Mouse (Mus musculus) liver, embryonic 14.5 days (tissue): ENCODE data around the gene Ociad1. TPM values are rescaled to one million over a fixed set of nuclear protein-coding genes. Genes with fewer than 3 reads are reported as not detected.
A peak's percentile ranks its signal among the peaks of the same experiment; 100 is the strongest.

Experiments
- ATAC-seq: fragments of 200-750 bp; cut with Nextera tagmentation; 2 replicates; pipeline ENCODE4 v1.8.0; 2017; ENCODE audit warnings: moderate number of reproducible peaks, mild to moderate bottlenecking, moderate library complexity; ENCODE audit not compliant: insufficient read depth
- DNase-seq, 3 experiments: peaks; one replicate each; pipeline ENCODE4 v3.0.0-alpha.2; 2012 to 2013; ENCODE audit warnings: low read depth in 3 of 3, low spot score in 3 of 3
- H3K27ac ChIP-seq: fragments of 300-500 bp; sonication (generic); 2 replicates; pipeline ENCODE4 v1.5.1; 2014; ENCODE audit warnings: moderate library complexity, mild to moderate bottlenecking, control low read depth, inconsistent platforms
- H3K27me3 ChIP-seq: fragments of 300-500 bp; sonication (generic); 2 replicates; pipeline ENCODE4 v1.6.1; 2014; ENCODE audit warnings: mild to moderate bottlenecking, low read length, moderate library complexity; ENCODE audit not compliant: control insufficient read depth, insufficient read depth
- H3K36me3 ChIP-seq: fragments of 300-500 bp; sonication (generic); replicated peaks from 2 replicates; pipeline ENCODE4 v1.6.1; 2014; ENCODE audit warnings: low read depth; ENCODE audit not compliant: control insufficient read depth, insufficient read depth
- H3K4me1 ChIP-seq, 2 experiments: fragments of 200-500 bp in 1 of 2; fragments of 300-500 bp in 1 of 2; sonication (generic) in 1 of 2; replicated peaks; 2 replicates each; pipeline ENCODE4 v1.6.1; 2012 to 2014; ENCODE audit warnings: antibody characterized with exemption in 1 of 2, inconsistent platforms in 1 of 2, low read length in 1 of 2; ENCODE audit not compliant: control insufficient read depth in 2 of 2, insufficient read depth in 2 of 2
- H3K4me2 ChIP-seq: fragments of 300-500 bp; sonication (generic); 2 replicates; pipeline ENCODE4 v1.6.1; 2014; ENCODE audit warnings: low read depth, mild to moderate bottlenecking, control low read depth, moderate library complexity
- H3K4me3 ChIP-seq, 2 experiments: fragments of 200-500 bp in 1 of 2; fragments of 300-500 bp in 1 of 2; sonication (generic) in 1 of 2; 2 replicates each; pipeline ENCODE4 v1.5.1; 2012 to 2014; ENCODE audit warnings: low read depth in 2 of 2, low read length in 2 of 2, mild to moderate bottlenecking in 2 of 2, control low read depth in 1 of 2, inconsistent platforms in 1 of 2, moderate library complexity in 1 of 2; ENCODE audit not compliant: insufficient read depth in 1 of 2
- H3K9ac ChIP-seq: fragments of 300-500 bp; sonication (generic); replicated peaks from 2 replicates; pipeline ENCODE4 v1.6.1; 2014; ENCODE audit warnings: mild to moderate bottlenecking, control low read depth, moderate library complexity
- H3K9me3 ChIP-seq: fragments of 300-500 bp; sonication (generic); 2 replicates; pipeline ENCODE4 v1.6.1; 2016; ENCODE audit warnings: low read length, mixed read lengths; ENCODE audit not compliant: control insufficient read depth
- CTCF ChIP-seq: IDR thresholded peaks from 2 replicates; pipeline ENCODE4 v1.5.1; 2016; ENCODE audit warnings: antibody characterized with exemption, low read depth, control low read depth
- EP300 ChIP-seq: IDR thresholded peaks from 2 replicates; pipeline ENCODE4 v1.6.1; 2016; ENCODE audit warnings: antibody characterized with exemption, low read depth
- WGBS: fragments of 180-500 bp; shearing (Covaris S2); extraction: QIAGEN DNeasy Blood & Tissue Kit; methylation state at CpG from one replicate; pipeline ENCODE4 v1.1.7; 2014; ENCODE audit not compliant: insufficient replicate concordance; 5-methylcytosine and 5-hydroxymethylcytosine counted together
- polyA plus RNA-seq, 2 experiments: library from polyadenylated mRNA; depleted of rRNA in 1 of 2; stranded (reverse) in 1 of 2; unstranded in 1 of 2; fragments of >200 nt; fragmentation: Nextera tagmentation in 1 of 2; extraction: Ambion mirVana in 1 of 2; gene quantifications; 2 replicates each; pipeline versions ENCODE4 v1.2.1 to v1.2.3; 2012 to 2014

The Ociad1 gene
- polyA plus RNA-seq, 2 experiments: 77.4 to 81.4 TPM

- WGBS: 92% methylated on average over 7 of the region's 7 CpGs
- no peak overlapping the region for H3K4me2 ChIP-seq
- H3K4me1 ChIP-seq: peaks cover 6 to 16% of the 10 kb centered on the region in 2 experiments; a peak in 3 of 4 replicates
These were observed 2.4 kb downstream of the Ociad1 start for GRCm38 (mm10) chr5:73295016-73295415.

GRCm38 (mm10) chr5:73295916-73296315 is 3.3 kb downstream of the Ociad1 start:
- H3K9me3 ChIP-seq: no peaks in the 10 kb centered on the region
- no peak overlapping the region for H3K4me3 ChIP-seq
- peaks cover 7 to 16% of the 10 kb centered on the region in 2 experiments; a peak in 3 of 4 replicates for H3K4me1 ChIP-seq
- WGBS: 80% methylated on average over 4 of the region's 4 CpGs
- DNase-seq (no peak), ATAC-seq (no peak)
- no peak for TF ChIP-seq CTCF
- TF ChIP-seq EP300: no peak
- no peak overlapping the region for H3K27ac ChIP-seq
- no peak overlapping the region for H3K4me2 ChIP-seq
- H3K9ac ChIP-seq: no peak overlapping the region
- H3K36me3 ChIP-seq: peaks cover 33% of the 10 kb centered on the region
- no peaks in the 10 kb centered on the region for H3K27me3 ChIP-seq

More at GRCm38 (mm10) chr5:73295016-73295415, 2.4 kb downstream of the Ociad1 start:
- Histone ChIP-seq H3K36me3 (peaks cover 24% of the 10 kb centered on the region), H3K27ac (no peak overlapping the region), H3K9me3 (no peaks in the 10 kb centered on the region), H3K27me3 (no peaks in the 10 kb centered on the region), H3K9ac (no peak overlapping the region), H3K4me3 (no peak overlapping the region)
- DNase-seq (no peak), ATAC-seq (no peak)
- TF ChIP-seq EP300 (no peak), CTCF (no peak)

- H3K36me3 ChIP-seq: peaks cover 65% of the 10 kb centered on the region
- H3K4me3 ChIP-seq: no peak overlapping the region
- H3K27me3 ChIP-seq: no peaks in the 10 kb centered on the region
- 0 out of 2 replicates have a peak overlapping the region, but pooled peaks have one; percentile 14 for H3K9ac ChIP-seq
- H3K4me1 ChIP-seq: peaks cover 14 to 16% of the 10 kb centered on the region in 2 experiments; a peak in 3 of 4 replicates
- ATAC-seq (peak; percentile 76), DNase-seq (no peak)
- peak; percentile 64 for TF ChIP-seq EP300
- no peak for TF ChIP-seq CTCF
- H3K27ac ChIP-seq: peak overlapping the region; percentile 25
- H3K4me2 ChIP-seq: no peak overlapping the region; the same call in 1 of the 2 replicates
- H3K9me3 ChIP-seq: no peaks in the 10 kb centered on the region
- 55% methylated on average over 7 of the region's 7 CpGs for WGBS
These were observed 9.2 kb downstream of the Ociad1 start for GRCm38 (mm10) chr5:73301601-73302307.

- H3K9me3 ChIP-seq: no peaks in the 10 kb centered on the region
- H3K4me2 ChIP-seq: no peak overlapping the region
- H3K9ac ChIP-seq: no peak overlapping the region
- WGBS: 90% methylated on average over 12 of the region's 12 CpGs
- no peak for DNase-seq
- no peak overlapping the region for H3K27ac ChIP-seq
- H3K36me3 ChIP-seq: peaks cover 84% of the 10 kb centered on the region
- H3K4me3 ChIP-seq: no peak overlapping the region
- H3K27me3 ChIP-seq: no peaks in the 10 kb centered on the region
- peaks cover 14 to 16% of the 10 kb centered on the region in 2 experiments; a peak in 3 of 4 replicates for H3K4me1 ChIP-seq
- TF ChIP-seq EP300 (no peak), CTCF (no peak)
- ATAC-seq: no peak
These were observed 11.9 kb downstream of the Ociad1 start for GRCm38 (mm10) chr5:73304507-73304906.

- 84% methylated on average over 6 of the region's 6 CpGs for WGBS
- Histone ChIP-seq H3K36me3 (peaks cover 83% of the 10 kb centered on the region), H3K9ac (no peak overlapping the region), H3K4me2 (no peak overlapping the region), H3K4me3 (no peak overlapping the region), H3K27ac (peak overlapping the region; percentile 22; the same call in 1 of the 2 replicates), H3K4me1 (peaks cover 21 to 24% of the 10 kb centered on the region in 2 experiments), H3K27me3 (no peaks in the 10 kb centered on the region), H3K9me3 (no peaks in the 10 kb centered on the region)
- no peak for DNase-seq
- TF ChIP-seq EP300: no peak
- no peak for TF ChIP-seq CTCF
- ATAC-seq: no peak
These were observed 13.9 kb downstream of the Ociad1 start for GRCm38 (mm10) chr5:73306486-73306885.
